Mouse (Mus musculus) right cerebral cortex, postnatal 4 days (tissue): ENCODE data around the gene Esp4.
"Not testable (repeated sequence)": the region's sequence is repeated elsewhere in the genome, so short reads cannot be mapped to it uniquely, and the experiment has no call there.

Source experiments
- DNase-seq: peaks from one replicate; pipeline ENCODE4 v3.0.0-alpha.2; 2022

The Esp4 gene

GRCm38 (mm10) chr17:40598294-40598693 lies at the start of gene Esp4:
Gene Esp4 (plus strand): TSS chr17:40598594.
- DNase-seq = no peak

GRCm38 (mm10) chr17:40553470-40553869 lies 44.9 kb upstream of the Esp4 start:
- DNase-seq = no peak

- no peak for DNase-seq
These were observed 37.2 kb upstream of the Esp4 start, which contains the start of gene Esp6 for GRCm38 (mm10) chr17:40561207-40561606. Gene Esp6 (plus strand): TSS chr17:40561507.

GRCm38 (mm10) chr17:40583906-40584305 lies 14.5 kb upstream of the Esp4 start:
- DNase-seq = not testable (repeated sequence)

DNA sequence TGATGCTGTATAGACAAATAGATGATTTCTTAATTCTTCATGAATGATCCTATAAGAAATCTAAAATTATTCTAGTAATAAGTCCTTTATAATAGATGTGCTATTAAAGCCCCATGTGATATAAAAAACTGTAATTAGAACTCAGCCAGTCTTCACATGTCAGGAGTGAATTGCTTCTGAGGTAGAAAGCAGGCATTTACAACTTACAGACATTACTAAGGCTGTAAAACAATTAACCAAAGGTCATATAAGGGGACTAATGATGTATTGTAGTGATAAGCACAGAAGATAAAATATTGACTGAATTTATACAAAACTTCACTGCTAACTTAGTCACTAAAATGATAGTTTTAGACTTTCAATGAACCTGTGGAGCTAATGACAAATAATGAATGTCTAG lies 7.1 kb upstream of the Esp4 start:
- no peak for DNase-seq

- not testable (repeated sequence) for DNase-seq
These were observed 33.4 kb downstream of the Esp4 start, which contains the start of gene Esp3 for GRCm38 (mm10) chr17:40631775-40632174. Gene Esp3 (plus strand): TSS chr17:40632075.
